Mouse (Mus musculus) liver, embryonic 14.5 days (tissue): ENCODE data around the gene Ralgapa1. TPM values are rescaled to one million over a fixed set of nuclear protein-coding genes. Genes with fewer than 3 reads are reported as not detected.

Experiments
- ATAC-seq: fragments of 200-750 bp; cut with Nextera tagmentation; 2 replicates; pipeline ENCODE4 v1.8.0; 2017; ENCODE audit warnings: moderate number of reproducible peaks, mild to moderate bottlenecking, moderate library complexity; ENCODE audit not compliant: insufficient read depth
- DNase-seq, 3 experiments: peaks; one replicate each; pipeline ENCODE4 v3.0.0-alpha.2; 2012 to 2013; ENCODE audit warnings: low read depth in 3 of 3, low spot score in 3 of 3
- H3K27ac ChIP-seq: fragments of 300-500 bp; sonication (generic); 2 replicates; pipeline ENCODE4 v1.5.1; 2014; ENCODE audit warnings: moderate library complexity, mild to moderate bottlenecking, control low read depth, inconsistent platforms
- H3K27me3 ChIP-seq: fragments of 300-500 bp; sonication (generic); 2 replicates; pipeline ENCODE4 v1.6.1; 2014; ENCODE audit warnings: mild to moderate bottlenecking, low read length, moderate library complexity; ENCODE audit not compliant: control insufficient read depth, insufficient read depth
- H3K36me3 ChIP-seq: fragments of 300-500 bp; sonication (generic); replicated peaks from 2 replicates; pipeline ENCODE4 v1.6.1; 2014; ENCODE audit warnings: low read depth; ENCODE audit not compliant: control insufficient read depth, insufficient read depth
- H3K4me1 ChIP-seq, 2 experiments: fragments of 200-500 bp in 1 of 2; fragments of 300-500 bp in 1 of 2; sonication (generic) in 1 of 2; replicated peaks; 2 replicates each; pipeline ENCODE4 v1.6.1; 2012 to 2014; ENCODE audit warnings: antibody characterized with exemption in 1 of 2, inconsistent platforms in 1 of 2, low read length in 1 of 2; ENCODE audit not compliant: control insufficient read depth in 2 of 2, insufficient read depth in 2 of 2
- H3K4me2 ChIP-seq: fragments of 300-500 bp; sonication (generic); 2 replicates; pipeline ENCODE4 v1.6.1; 2014; ENCODE audit warnings: low read depth, mild to moderate bottlenecking, control low read depth, moderate library complexity
- H3K4me3 ChIP-seq, 2 experiments: fragments of 200-500 bp in 1 of 2; fragments of 300-500 bp in 1 of 2; sonication (generic) in 1 of 2; 2 replicates each; pipeline ENCODE4 v1.5.1; 2012 to 2014; ENCODE audit warnings: low read depth in 2 of 2, low read length in 2 of 2, mild to moderate bottlenecking in 2 of 2, control low read depth in 1 of 2, inconsistent platforms in 1 of 2, moderate library complexity in 1 of 2; ENCODE audit not compliant: insufficient read depth in 1 of 2
- H3K9ac ChIP-seq: fragments of 300-500 bp; sonication (generic); replicated peaks from 2 replicates; pipeline ENCODE4 v1.6.1; 2014; ENCODE audit warnings: mild to moderate bottlenecking, control low read depth, moderate library complexity
- H3K9me3 ChIP-seq: fragments of 300-500 bp; sonication (generic); 2 replicates; pipeline ENCODE4 v1.6.1; 2016; ENCODE audit warnings: low read length, mixed read lengths; ENCODE audit not compliant: control insufficient read depth
- CTCF ChIP-seq: IDR thresholded peaks from 2 replicates; pipeline ENCODE4 v1.5.1; 2016; ENCODE audit warnings: antibody characterized with exemption, low read depth, control low read depth
- EP300 ChIP-seq: IDR thresholded peaks from 2 replicates; pipeline ENCODE4 v1.6.1; 2016; ENCODE audit warnings: antibody characterized with exemption, low read depth
- WGBS: fragments of 180-500 bp; shearing (Covaris S2); extraction: QIAGEN DNeasy Blood & Tissue Kit; methylation state at CpG from one replicate; pipeline ENCODE4 v1.1.7; 2014; ENCODE audit not compliant: insufficient replicate concordance; 5-methylcytosine and 5-hydroxymethylcytosine counted together
- polyA plus RNA-seq, 2 experiments: library from polyadenylated mRNA; depleted of rRNA in 1 of 2; stranded (reverse) in 1 of 2; unstranded in 1 of 2; fragments of >200 nt; fragmentation: Nextera tagmentation in 1 of 2; extraction: Ambion mirVana in 1 of 2; gene quantifications; 2 replicates each; pipeline versions ENCODE4 v1.2.1 to v1.2.3; 2012 to 2014

Ralgapa1 gene
- polyA plus RNA-seq (2012; rRNA removed) = 7.1 and 8.8 TPM in 2 replicates
- polyA plus RNA-seq (2014; fragmentation: Nextera tagmentation; extraction: Ambion mirVana) = 4.3 and 4.4 TPM in 2 replicates

- Histone ChIP-seq H3K4me3 (peak within 1 kb of the TSS; percentile 71 to 98), H3K27me3 (no peaks in the 10 kb centered on the region), H3K9ac (peak within 1 kb of the TSS; percentile 90), H3K36me3 (no peaks in the 10 kb centered on the region), H3K27ac (peak within 1 kb of the TSS; percentile 72), H3K4me1 (peaks cover 2 to 4% of the 10 kb centered on the region in 2 experiments; a peak in 3 of 4 replicates), H3K9me3 (no peaks in the 10 kb centered on the region), H3K4me2 (peak within 1 kb of the TSS; percentile 95)
- peak; percentile 43 for TF ChIP-seq CTCF
- TF ChIP-seq EP300 = no peak
- ATAC-seq (peak; percentile 87), DNase-seq (peak; percentile 79 to 84 (median 80))
- under 1% methylated on average over 73 of the region's 78 CpGs for WGBS
These were observed at the start of gene Ralgapa1 for GRCm38 (mm10) chr12:55820661-55821314. Gene Ralgapa1, minus strand, starts transcription at chr12:55821167.

DNA sequence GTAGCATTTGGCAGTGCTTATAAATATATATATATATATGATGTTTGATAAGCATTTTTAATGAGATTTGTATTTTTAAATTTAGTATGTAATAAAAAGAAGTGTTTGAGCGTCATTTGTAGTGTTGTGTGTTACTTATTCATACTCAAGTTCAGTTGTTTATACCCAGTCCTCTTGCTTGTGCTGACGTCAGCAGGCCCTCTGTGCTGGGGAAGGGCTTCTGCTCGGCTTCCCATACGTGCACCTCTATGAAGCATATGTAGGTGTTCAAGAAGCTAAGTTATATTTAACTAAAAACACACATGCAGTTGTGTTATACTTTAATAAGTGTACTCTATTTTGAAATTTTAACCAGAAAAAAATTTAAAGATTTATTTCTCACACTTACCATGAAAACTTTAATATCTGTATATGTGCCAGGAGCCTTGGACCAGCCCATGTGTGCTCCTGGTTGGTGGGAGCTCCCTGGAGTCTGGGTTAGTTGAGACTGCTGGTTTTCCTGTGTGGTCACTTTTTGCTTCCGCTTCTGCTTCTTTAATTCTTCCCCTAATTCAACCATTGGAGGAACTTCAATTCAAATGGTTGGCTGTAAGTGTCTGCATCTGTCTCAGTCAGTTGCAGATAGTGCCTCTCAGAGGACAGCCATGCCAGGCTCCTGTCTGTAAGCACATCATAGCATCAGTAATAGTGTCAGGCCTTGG lies 48.8 kb upstream of the Ralgapa1 start:
- no peak for ATAC-seq
- Histone ChIP-seq H3K4me3 (no peak overlapping the region), H3K9me3 (no peaks in the 10 kb centered on the region), H3K27ac (no peak overlapping the region), H3K27me3 (no peaks in the 10 kb centered on the region), H3K9ac (no peak overlapping the region), H3K36me3 (peaks cover 13% of the 10 kb centered on the region), H3K4me2 (no peak overlapping the region), H3K4me1 (peaks cover 0 to 6% of the 10 kb centered on the region in 2 experiments; a peak in 2 of 4 replicates)
- DNase-seq = no peak
- WGBS = 56% methylated on average over 5 of the region's 5 CpGs
- TF ChIP-seq EP300 (no peak), CTCF (no peak)

- peaks cover 13% of the 10 kb centered on the region for H3K36me3 ChIP-seq
- H3K4me1 ChIP-seq = peaks cover 0 to 6% of the 10 kb centered on the region in 2 experiments; a peak in 2 of 4 replicates
- H3K9me3 ChIP-seq = no peaks in the 10 kb centered on the region
- H3K4me3 ChIP-seq = no peak overlapping the region
- no peak overlapping the region for H3K27ac ChIP-seq
- 34% methylated on average over 4 of the region's 4 CpGs for WGBS
- peak; percentile 62 for TF ChIP-seq EP300
- TF ChIP-seq CTCF = no peak
- no peak overlapping the region for H3K4me2 ChIP-seq
- DNase-seq (no peak), ATAC-seq (peak; percentile 59; the same call in 1 of the 2 replicates)
- H3K9ac ChIP-seq = no peak overlapping the region
- no peaks in the 10 kb centered on the region for H3K27me3 ChIP-seq
These were observed 46.8 kb upstream of the Ralgapa1 start for GRCm38 (mm10) chr12:55867738-55868137.

DNA sequence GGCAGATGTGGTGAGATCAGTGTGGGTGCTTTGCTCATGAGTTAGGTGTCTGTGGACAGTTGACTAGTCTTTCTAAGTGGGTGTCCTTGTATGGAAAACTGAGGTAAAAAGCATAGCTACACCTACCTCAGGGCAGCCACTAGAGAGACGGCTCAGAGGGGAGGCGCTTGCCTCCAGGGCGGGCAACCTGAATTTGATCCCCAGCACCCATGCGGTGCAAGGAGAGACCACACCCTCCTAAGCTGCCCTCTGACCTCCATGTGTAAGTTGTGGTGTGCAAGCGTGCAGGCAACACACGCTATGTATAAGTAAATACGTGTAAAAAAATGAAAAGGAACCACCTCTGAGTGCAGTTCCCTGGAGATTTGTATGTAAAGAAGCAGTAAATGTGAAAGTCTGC lies 39.7 kb upstream of the Ralgapa1 start:
- Histone ChIP-seq H3K36me3 (peaks cover 8% of the 10 kb centered on the region), H3K4me3 (no peak overlapping the region), H3K4me2 (no peak overlapping the region), H3K4me1 (peaks cover 11 to 24% of the 10 kb centered on the region in 2 experiments), H3K9me3 (no peaks in the 10 kb centered on the region), H3K9ac (no peak overlapping the region; the same call in 1 of the 2 replicates), H3K27ac (peak overlapping the region; percentile 53), H3K27me3 (no peaks in the 10 kb centered on the region)
- TF ChIP-seq EP300 (no peak), CTCF (no peak)
- no peak for DNase-seq
- 74% methylated on average over 7 of the region's 7 CpGs for WGBS
- no peak for ATAC-seq
